Mouse (Mus musculus) cerebral cortex, adult 2 months (tissue): Measurements from ENCODE around the gene Pde4b.

Experiments used
- WGBS: fragments of 180-500 bp; shearing (Covaris S2); methylation state at CpG from one replicate; pipeline ENCODE4 v1.1.7; 2018; 5-methylcytosine and 5-hydroxymethylcytosine counted together

Gene Pde4b

DNA sequence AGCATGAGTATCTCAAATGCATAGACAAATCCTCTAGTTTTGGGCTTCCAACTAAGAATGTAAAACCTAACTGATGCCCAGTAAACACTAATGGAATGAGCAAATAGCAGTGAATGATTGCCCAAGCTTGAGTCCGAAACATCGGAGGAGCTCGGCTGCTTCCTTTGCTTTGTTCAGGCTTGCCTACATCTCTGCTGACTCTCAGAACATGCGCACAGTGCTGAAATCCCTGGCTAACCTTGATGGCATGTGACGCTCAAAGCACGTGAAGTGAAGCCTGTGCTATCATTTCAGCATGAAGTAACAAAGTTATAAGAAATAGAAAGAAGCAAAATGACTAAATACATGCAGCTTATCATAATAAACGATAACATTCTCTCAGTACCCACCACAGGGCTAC is 425.6 kb downstream of the Pde4b start:
- 89% methylated on average over 7 of the region's 7 CpGs for WGBS

DNA sequence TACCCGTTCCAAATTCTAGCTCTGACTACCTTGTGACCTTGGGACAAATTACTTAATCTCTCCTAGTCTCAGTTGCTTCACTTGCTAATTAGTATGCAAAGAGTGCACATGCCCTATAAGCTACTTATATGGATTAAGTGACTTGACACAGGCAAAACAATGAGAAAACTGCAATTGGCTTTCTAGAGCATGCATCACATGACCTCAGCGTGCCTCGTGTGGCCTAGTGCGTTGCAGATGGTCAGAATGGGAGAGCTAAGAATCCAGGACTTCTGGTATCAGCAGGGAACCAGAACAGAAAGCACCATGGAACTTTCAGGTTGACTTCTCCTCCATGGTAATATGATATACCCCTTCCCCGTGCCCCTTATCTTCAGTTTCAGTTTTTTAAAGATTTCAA is 426.2 kb downstream of the Pde4b start:
- WGBS: 83% methylated on average over 5 of the region's 5 CpGs

DNA sequence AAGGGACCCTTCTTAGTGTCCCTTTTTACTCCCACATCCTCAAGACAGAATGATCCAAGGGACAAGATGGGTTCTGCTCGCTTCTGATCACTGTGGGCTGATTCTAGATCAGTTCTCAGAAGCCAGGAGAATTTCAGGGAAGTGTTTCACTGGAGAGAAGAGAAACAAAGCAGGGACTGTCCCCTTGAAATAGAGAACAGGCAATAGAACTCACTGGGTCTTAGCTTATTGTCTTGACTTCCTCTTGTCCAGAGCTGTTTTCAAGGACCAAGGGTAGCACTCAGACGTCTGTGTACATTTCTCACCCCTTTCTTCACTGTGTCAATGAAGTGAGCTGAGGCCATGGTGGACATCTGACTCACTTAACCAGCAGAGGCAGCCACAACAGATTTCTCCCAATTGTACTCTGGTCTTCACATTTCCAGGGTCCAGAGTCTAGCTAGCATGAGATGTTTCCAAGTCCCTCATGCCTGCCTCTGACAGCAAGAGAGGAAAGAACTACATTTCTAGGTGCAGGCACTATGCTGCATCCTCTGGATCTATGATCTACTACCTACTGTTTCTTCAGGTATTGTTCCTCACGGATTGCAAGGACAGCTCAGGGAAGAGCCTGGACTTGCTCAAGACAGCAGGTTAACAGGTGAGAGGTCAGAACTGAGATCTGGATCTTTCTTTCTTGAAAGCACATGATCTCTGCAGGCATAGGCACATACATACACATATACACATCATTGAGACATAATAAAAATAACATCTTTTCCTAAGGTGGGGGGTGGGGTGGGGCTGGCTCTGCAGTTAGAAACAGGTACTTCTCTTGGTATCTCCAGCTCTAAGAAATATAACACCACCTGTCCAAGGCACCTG is 427.9 kb downstream of the Pde4b start:
- WGBS: 73% methylated on average over 3 of the region's 3 CpGs

DNA sequence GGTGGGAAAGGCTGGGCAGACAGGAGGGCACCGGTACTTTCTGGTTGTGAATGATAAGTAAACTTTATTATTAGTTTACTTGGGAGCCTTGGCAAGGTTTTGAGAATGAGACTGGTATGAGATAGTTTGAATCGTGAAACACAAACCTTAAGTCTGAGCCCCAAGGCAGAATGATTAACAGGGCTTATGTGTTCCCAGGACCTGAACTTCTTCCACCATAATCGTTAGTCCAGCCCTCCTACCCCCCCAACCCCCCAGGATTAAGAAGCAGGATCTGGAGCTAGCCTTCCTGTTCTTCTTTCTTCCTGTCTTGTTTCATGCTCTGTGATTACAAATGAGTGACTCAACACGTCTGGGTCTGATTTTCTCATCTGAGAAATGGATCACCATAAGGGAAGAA is 429.1 kb downstream of the Pde4b start:
- WGBS: 61% methylated on average over 4 of the region's 4 CpGs

DNA sequence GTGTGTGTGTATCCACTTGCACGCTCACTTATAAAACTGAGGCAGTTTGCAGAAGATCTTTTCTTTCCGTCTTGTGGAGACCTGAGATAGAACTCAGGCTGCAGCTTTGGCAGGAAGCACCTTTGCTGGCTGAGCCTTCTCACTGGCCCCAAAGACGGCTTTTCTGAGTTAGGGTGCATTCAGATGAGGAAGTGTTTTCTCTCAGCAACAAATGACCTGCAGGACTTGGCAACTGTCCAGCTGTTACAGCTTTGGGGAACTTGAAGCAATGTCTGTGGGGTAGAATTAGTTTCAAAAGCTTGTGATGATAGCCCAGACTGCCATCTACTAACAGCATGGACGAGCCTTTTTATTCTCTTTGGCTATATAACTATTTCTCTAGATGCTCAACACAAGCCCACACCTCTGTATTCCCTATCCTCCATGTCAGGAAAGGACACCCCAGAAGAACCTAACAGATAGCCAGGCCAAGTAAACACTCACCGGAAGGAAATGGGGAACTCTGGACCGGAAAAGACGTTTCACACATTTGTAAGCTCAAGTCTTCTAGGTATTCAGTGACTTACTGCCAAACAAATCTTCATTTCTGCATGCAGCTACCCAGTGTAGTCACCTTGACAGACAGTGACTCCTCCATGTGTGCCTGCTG is 429.8 kb downstream of the Pde4b start:
- WGBS: 57% methylated on average over 7 of the region's 7 CpGs

DNA sequence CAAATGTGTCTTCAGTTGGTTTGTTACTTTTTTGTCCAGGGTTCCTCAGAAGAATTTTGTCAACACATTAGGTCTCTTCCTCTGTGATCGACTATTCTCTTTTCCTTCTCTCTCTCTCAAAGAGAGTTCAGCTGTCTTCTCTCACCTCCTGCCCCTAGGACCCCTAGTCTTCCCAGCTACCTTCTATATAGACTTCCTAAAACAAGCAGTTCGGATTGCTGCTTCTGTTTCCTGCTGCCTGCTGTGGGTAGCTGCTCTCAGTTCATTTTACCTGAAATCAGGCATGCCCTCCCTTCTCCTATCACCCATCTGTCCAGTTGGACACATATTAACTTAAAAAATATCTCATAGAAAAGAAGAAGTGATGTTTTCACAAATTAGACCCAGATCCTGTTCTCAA is 430.3 kb downstream of the Pde4b start:
- WGBS: 73% methylated on average over 2 of the region's 2 CpGs

DNA sequence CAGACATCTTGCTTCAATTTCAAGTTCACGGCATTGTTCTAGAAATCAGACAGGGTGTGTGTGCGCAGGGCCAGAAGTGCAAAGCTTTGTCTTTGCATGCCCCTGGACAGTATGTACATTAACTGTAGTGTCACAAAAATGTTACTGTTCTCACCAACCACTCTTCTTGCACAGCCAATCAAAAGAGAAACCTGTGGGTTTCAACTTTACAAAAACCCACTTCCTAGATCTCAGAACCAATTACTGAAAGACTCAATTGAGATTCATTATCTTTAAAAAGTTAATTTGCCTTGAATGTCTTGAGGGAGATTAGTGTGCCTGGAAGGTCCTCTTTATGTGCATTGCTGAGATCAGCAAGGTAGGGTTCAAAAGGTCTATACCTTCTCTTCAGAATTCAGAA is 431.0 kb downstream of the Pde4b start:
- WGBS: 95% methylated on average over 2 of the region's 2 CpGs

DNA sequence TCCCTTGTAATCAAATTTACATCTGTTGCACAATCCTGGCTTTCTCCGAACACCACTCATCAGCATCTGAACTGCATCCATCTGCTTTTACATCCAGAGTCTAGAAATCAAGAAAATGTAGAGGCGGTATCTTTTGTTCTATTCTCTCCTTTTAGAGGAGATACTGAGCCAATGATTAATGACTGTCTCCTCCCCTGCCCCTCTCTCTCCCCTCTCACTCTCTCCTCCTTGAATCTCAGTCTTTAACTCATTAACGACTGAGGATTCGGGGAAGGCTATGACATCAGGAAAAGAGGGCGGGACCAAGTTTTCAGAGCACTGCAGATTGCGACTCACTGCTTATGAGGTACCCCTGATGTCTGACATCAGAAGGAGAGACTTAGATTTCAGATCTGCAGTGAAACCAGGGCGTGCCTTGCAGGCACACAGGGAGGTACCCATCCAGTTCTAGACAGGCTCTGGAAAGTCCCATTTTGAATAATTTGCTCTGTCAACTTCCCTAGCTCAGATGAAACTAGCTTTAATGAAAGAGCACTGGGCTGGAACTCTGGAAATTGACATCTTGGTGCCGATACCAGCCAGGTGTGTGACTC is 433.4 kb downstream of the Pde4b start:
- 75% methylated on average over 8 of the region's 8 CpGs for WGBS

DNA sequence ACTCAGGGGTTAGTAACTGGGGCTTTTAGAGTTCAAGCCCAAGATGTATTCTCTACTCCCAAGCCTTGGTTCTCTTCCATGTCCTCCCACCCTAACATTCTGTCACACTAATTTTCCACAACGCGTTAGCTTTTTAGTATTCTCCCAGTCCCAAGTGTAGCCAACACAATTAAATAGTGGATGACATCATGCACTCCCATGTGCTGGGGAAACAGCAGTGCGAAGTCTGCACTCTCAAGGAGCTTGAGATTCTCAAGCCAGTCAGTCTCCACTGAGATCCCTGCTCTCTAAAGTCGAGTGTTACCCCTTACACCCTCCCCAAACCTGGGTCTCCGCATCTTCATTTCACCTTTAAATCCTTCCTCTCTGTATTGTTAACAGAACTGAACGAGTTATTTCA is 434.1 kb downstream of the Pde4b start:
- WGBS: 56% methylated on average over 6 of the region's 6 CpGs

DNA sequence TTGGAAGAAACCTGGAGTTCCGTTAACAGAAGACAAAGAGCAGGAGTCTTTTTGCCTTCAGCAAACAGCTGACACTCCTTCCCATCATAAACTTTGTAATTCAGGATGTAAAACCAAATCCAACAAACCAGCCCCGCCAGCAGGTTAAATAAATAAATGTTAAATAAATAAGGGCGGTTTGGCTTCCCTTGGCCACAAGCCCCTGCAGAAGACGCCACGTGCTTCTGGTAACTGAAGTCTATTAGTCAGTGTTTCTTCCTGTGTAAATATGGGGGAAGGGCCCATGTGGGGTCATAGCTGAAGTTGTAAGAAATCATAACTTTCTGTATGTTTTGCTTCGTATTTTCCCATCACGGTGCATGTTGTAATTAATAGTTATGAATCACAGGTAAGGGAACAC is 440.0 kb downstream of the Pde4b start:
- 73% methylated on average over 7 of the region's 7 CpGs for WGBS

DNA sequence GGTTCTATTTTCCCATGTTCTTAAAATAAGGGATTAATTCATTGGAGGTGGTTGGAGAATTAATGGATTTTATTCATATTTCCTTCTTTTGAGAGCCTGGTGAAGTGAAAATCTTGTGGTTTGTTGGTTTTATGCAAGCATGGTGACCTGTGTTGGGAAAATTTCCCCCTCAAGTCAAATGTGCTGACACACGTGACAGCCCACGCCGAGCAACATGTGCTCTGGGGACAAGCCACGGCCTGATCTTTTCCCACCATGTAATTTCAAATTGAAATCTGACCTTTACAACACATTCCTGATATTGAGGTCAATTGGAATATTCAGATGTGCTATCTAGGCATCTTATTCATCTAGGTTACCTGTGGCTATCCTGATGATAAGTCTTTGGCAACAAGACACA is 443.5 kb downstream of the Pde4b start:
- WGBS: 91% methylated on average over 4 of the region's 4 CpGs

DNA sequence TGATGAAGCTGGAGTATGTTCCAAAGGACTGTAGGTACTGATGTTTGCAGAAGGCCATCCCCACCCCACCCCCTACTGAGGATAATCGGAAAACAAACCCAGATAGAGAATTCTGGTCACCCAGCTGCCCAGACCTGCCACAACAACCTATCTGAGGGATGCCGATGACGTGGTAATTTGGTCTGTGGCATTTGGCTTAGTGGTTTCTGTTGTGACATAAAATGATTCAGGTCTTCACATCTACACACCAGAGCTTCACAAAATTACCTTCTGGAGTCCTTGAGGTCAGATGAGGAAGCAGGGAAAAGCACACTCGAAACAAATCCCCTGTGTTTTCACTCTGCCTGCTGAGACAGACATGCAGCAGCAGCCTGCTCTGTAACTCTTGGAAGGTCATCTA is 444.4 kb downstream of the Pde4b start:
- 76% methylated on average over 4 of the region's 4 CpGs for WGBS

DNA sequence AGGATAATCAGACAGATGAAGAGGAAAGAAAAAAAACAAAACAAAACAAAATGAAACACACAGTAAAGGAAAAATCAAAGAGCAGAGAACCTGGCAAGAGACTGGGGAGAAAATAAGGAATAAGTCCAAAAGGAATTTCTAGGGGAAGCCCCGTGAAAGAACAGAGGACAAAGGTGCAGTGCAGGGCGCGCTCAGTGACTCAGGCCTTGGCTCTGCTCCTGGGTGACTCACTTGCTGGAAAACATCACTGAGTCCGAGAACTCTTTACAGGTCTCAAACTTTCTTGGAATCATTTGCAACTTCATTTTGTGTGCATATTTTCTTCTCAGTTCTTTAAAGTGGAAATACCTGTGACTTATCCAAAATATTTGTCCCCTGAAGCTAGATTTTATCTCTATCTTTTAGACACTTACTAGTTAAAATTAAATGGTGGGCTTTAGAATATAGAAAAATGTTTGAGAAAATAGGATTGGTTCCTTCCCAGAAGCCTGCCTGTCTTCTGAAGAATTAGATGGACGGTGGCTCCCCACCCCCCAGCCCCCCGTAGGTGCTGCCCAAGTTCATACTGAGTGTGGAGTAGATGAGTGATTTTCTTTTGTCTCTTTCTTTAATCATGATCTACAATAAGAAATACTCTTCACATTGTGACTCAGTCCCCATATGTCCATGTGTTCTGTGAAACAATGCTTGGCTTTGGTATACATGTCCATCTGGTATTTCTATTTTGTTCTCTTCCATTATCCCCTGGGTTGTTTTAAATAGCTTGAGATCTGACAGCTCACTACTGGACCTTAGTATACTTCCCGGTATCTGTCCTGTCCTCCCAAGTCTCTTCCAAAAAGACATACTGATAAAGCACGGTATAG is 446.1 kb downstream of the Pde4b start:
- WGBS: 42% methylated on average over 8 of the region's 8 CpGs

DNA sequence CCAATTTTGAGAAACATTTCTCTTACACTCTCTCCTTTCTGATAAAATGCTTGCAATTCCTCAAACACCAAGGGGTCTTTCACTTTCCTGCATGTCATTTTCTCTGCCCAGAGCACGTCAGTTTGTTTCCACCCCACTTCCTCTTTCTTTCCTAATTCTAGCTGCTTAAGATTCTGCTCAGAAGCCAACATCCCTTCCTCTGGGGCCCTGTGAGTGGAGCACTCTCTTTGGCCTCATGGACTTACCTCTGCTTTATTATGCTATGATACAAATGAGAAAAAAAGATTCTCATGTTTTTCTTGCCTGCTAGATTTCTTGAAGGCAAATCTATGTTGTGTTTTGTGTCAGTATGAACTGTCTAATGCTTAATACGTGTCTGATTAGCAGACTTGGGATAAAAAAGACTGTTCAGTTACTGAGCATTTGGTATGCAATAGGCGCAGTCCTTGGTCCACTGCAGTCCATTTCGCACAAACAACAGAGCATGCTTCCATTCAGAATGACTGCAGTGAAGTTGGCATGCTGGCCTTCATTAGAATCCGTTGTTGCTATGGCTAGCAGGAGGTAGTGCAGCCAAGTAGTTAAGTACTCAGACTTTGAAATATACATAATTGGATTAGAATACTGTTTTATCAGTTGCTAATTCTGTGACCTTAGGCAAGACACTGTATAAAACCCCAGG is 446.8 kb downstream of the Pde4b start:
- 55% methylated on average over 5 of the region's 5 CpGs for WGBS

DNA sequence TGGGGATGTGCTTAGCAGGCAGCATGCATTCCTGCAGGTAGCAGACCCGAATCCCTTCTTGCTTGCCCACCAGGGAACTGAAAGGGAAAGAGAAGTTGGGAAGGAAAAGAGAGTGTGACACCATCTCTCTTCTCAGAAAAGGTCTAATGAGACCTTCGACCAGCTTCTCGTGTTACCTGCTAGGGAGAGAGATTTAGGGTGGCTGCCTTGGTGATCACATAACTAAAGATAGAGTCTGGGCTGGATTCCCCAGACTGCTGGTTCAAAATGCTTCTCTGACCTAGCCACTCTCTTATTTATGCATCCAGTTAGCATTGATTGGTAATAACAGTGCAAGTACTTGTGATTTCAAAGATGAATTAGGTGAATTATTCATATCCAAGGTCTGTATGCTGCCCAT is 448.5 kb downstream of the Pde4b start:
- WGBS: 74% methylated on average over 3 of the region's 3 CpGs

DNA sequence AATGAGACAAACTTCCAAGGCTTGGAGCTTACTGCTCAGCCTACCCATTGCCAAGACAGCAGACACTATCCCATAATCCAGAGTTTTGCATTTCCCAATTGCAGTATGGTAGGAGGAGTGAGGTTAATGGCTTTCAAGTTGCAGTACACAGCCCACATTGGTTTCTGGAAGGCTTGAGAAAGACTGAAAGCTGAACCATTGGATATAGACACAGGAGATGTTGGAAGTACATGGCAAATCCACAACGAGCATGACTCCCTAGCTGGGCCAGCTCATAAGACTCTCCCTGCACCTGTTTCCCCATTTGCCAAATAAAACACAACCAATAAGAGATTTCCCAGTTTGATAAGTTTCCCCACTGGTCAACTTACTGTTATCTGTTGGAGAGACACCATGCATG is 450.9 kb downstream of the Pde4b start:
- WGBS: 77% methylated on average over 1 of the region's 1 CpGs

DNA sequence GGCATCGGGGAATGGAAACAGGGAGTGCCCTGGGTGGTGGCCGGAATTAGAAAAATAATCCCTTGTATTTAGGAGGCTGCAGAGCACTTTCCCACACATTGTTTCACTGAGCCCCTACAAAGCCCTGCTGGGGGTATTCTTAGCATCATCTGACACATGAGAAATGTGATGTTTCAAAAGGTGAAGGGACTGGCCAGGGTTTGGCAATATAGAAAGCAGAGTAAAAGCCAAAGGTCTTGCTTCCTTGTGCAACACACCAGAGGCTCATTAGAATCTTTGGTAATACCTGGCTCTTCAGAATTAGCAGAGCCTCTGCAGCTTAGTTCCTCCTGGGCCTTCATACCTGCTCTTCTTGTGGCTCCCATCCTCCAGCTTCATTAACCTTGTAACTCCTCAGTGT is 451.4 kb downstream of the Pde4b start:
- WGBS: 91% methylated on average over 2 of the region's 2 CpGs

DNA sequence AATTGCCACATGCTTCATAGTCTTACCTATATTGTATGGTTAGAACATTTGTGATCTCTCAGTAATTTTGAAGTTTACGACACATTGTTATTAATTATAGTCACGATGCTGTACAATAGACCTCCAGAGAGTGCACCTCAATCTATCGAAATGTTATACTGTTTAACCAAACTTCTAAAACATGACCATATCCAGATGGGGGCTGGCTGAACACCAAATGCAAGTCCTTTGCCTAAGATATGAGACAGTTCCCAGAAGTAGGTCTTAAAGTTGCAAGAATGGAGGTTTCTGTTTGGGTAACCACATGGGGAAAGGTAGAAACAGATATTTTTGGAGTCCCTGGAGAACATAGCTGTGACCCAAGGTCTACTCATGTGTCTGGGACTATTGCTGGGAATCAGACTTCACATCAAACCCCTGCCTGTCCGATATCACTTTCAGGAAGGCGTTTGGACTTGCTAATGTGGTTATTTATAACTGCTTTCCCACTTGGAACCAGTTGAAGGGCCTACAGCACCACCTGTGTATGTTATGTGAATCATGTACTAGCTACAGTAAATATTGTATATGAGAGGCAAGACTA is 452.3 kb downstream of the Pde4b start:
- WGBS: 74% methylated on average over 5 of the region's 5 CpGs

DNA sequence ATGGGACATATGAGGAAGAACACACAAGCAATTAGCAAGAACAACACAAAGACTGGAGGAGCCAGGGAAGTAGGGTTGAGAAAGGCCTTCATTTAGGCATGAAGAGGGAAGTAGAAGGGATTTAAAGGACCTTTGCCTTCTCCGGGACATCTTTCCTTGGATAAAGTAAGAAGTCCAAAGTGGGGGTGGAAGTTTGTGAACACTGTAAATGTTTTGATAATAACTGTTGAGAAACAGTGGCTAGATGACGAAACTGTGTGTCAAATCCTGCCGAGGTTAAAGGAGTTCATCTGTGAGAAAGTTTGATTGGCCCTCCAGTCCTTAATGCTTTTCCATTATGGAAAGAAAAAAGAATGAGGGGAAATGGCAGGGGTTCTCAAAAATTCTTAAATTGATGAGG is 455.6 kb downstream of the Pde4b start:
- 95% methylated on average over 3 of the region's 3 CpGs for WGBS

DNA sequence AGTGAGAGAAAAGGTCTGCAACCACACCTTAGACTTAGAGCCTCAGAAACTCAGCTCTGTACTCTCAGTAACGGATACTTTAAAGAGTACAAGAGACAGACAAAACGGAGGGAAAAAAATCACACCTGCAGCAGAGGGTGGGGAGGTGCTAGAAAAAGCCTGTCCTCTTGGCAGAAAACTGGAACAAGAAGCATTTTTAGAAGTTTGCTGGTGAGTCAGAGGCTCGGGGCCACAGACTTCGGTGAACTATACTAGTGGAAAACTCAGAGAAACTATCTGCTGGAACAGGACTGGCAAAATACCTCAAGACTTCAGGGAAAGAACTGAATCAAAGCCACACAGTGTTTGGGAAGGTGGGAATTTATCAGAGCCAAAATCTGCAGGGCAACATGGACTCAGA is 457.9 kb downstream of the Pde4b start:
- 49% methylated on average over 4 of the region's 4 CpGs for WGBS

DNA sequence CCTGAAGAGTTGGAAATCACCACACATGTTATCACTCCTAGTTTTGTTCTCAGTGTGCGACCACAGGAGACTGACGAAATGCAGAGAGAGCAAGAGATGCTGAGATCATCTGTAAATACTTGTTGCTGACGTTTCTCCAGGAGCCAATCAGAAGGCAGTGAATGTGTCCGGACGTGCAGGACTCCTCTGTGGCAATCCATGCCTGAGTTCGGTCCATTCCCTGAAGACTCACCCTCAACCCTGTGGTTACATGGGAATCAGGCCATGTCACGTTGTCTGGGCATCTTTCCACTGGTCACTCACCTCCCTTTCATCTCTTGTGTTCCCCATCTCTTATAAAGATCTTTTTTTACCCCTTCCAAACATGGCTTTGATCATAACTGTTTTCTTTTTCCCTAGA is 468.2 kb downstream of the Pde4b start:
- 74% methylated on average over 7 of the region's 7 CpGs for WGBS
